Mouse (Mus musculus): ENCODE results near the gene Tspo.

- TF ChIP-seq POLR2A (IDR thresholded peaks at IDR 0.05; ENCODE audit: low read depth, low read length) (no peak), BHLHE40 (IDR thresholded peaks at IDR 0.05; ENCODE audit: low read depth, low read length) (no peak), SIN3A (IDR thresholded peaks at IDR 0.05; ENCODE audit: low read length) (no peak), CTCF (conservative IDR thresholded peaks at IDR 0.05 in 1 of 2, IDR thresholded peaks at IDR 0.05 in 1 of 2; ENCODE audit: low read depth in 2 of 2, low read length in 2 of 2) (no peak), ZKSCAN1 (IDR thresholded peaks at IDR 0.05; ENCODE audit: borderline replicate concordance, low read depth, low read length) (no peak), USF1 (IDR thresholded peaks at IDR 0.05; ENCODE audit: low read depth, low read length) (no peak), NELFE (IDR thresholded peaks at IDR 0.05; ENCODE audit: low read depth, low read length) (no peak)
Measured at GRCm38 (mm10) chr15:83539905-83540304, 23.5 kb upstream of the Tspo start.
